Mouse (Mus musculus): ENCODE measurements at regions not wholly inside any gene's neighbourhood (a gene's known extent, or its start where the extent isn't known, plus 50 kb on each side); places are given as distances from the start of the nearest gene placed in this dataset.

DNA sequence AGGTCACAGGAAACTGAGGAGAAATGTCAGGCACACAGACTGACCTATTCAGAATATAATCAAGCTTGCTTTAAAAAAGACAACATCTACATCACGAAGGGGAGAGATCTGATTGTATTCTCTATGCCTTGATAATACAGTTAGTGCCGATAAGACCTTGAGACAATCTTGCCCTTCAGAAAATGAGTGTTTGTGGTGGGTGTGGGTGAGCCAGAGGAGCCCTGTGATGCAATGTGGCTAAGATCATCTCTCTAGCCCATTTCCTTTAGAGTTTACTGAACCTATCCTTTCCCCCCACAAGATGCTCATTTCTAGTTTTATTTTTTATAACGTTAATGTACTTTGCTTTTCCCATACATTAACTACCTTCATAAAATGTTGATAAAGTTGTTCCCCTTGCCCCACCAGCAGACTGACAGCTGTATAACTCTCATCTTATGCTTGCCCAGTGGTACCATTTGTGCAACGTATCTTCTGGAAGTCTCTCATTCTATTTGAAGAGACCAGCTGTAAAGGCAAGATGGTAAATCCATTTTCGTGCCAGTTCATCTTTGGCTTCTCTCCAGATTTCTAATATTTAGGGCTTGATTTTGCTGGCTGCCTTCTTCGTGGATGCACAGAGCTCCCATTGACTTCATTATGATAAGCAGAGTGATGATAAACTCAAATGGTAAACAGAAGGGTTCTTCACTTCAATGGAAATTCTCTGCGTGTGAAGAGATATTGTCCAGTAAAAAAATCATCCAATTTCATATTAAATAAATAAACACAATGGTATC is 1066.1 kb downstream of the Car8 start:
- Histone ChIP-seq H3K4me1 (ENCODE audit: control insufficient read depth, insufficient read depth, low read length) (no peaks in the 10 kb centered on the region), H3K27ac (ENCODE audit: control insufficient read depth, insufficient read depth, low read depth, low read length, poor library complexity) (no peak overlapping the region), H3K4me3 (replicated peaks; ENCODE audit: control insufficient read depth, low read depth, low read length) (no peak overlapping the region)
- no peak for TF ChIP-seq POLR2A (IDR thresholded peaks at IDR 0.05; ENCODE audit: borderline replicate concordance, control insufficient read depth, low read depth, low read length)
- no peak for TF ChIP-seq CTCF (IDR thresholded peaks at IDR 0.05; ENCODE audit: control insufficient read depth, insufficient read depth, low read length)
- WGBS, result 77% methylated on average over 7 of the region's 7 CpGs

DNA sequence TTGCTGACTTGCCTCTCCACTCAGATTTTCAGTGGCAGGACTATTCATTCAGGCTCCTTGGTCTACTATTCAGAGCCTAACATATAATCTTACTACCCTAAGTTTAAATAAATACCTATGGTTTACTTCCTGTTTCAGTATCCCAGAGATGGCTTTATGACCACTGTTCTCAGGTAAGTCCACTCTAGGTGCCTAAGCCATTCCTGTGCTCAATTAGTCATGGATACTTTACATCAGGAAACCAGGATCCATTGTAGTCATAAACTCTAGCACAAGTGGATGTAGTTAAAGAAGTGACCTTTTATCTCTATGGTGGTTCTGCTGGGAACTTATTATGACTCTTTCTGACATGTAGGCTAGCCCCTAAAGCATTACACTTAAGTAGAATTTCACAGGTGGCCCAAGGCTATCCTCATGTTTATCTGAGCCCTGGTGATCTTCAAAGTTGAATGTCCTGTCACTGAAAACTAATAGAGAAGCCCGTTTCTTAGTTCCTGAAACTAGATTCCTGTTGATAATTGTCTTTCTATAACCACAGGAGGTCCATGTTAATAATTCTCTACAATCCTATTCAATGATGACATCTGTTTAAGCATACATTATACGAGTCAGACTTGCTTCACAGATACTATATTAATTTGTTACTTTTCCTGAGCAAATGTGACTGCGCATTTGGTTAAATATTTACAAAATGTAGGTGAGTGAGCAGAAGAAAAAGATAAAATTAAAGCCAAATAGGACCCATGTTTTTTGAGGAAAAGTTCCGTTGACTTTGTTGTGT is 1067.0 kb downstream of the Car8 start:
- Histone ChIP-seq H3K27ac (ENCODE audit: control insufficient read depth, insufficient read depth, low read depth, low read length, poor library complexity) (no peak overlapping the region), H3K4me1 (ENCODE audit: control insufficient read depth, insufficient read depth, low read length) (no peaks in the 10 kb centered on the region), H3K4me3 (replicated peaks; ENCODE audit: control insufficient read depth, low read depth, low read length) (no peak overlapping the region)
- WGBS, result 76% methylated on average over 4 of the region's 4 CpGs
- TF ChIP-seq CTCF (IDR thresholded peaks at IDR 0.05; ENCODE audit: control insufficient read depth, insufficient read depth, low read length) (no peak), POLR2A (IDR thresholded peaks at IDR 0.05; ENCODE audit: borderline replicate concordance, control insufficient read depth, low read depth, low read length) (no peak)

DNA sequence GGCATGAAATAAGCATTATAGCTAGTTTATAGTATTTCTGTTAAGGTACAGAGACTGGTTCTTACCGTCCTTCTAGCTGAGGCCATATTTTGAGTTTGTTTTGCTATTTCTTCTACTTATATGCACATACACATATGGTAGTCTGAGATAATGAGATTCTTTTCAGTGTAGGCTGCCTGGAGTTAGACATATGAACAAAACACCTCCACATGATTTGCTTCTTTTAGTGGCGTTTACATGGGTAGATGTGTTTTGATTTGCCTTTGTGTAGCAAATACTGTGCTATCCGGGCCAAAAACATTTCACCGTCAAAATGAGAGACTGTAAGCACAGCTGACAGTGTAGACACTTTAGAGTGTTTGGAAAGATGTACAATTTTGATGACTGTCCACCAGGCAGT is 1077.4 kb downstream of the Car8 start:
- H3K27ac ChIP-seq (ENCODE audit: control insufficient read depth, insufficient read depth, low read depth, low read length, poor library complexity), result no peak overlapping the region
- no peaks in the 10 kb centered on the region for H3K4me1 ChIP-seq (ENCODE audit: control insufficient read depth, insufficient read depth, low read length)
- WGBS, result 85% methylated on average over 4 of the region's 4 CpGs
- TF ChIP-seq POLR2A (IDR thresholded peaks at IDR 0.05; ENCODE audit: borderline replicate concordance, control insufficient read depth, low read depth, low read length) (no peak), CTCF (IDR thresholded peaks at IDR 0.05; ENCODE audit: control insufficient read depth, insufficient read depth, low read length) (no peak)
- H3K4me3 ChIP-seq (replicated peaks; ENCODE audit: control insufficient read depth, low read depth, low read length), result no peak overlapping the region

DNA sequence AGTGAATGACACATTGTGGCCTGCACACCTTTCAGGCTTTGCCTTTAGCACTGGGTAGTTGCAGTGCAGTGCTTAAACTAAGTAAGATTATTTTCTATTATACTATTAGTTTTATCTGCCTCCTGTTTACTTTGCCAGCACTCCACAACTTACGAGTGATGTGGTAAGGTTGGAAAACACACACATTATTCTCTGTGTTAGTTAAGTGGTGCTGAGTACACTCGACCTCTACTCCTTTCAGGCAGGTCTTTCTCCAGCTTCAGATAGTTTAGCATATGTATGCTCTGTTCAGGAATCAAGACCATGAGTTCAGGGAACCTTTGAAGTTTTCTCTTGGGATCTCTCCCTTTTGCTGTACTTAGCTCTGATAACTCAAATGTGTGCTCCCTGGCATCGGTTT is 1081.0 kb downstream of the Car8 start:
- H3K4me3 ChIP-seq (replicated peaks; ENCODE audit: control insufficient read depth, low read depth, low read length), result no peak overlapping the region
- H3K27ac ChIP-seq (ENCODE audit: control insufficient read depth, insufficient read depth, low read depth, low read length, poor library complexity), result no peak overlapping the region
- 63% methylated on average over 3 of the region's 3 CpGs for WGBS
- TF ChIP-seq POLR2A (IDR thresholded peaks at IDR 0.05; ENCODE audit: borderline replicate concordance, control insufficient read depth, low read depth, low read length) (no peak), CTCF (IDR thresholded peaks at IDR 0.05; ENCODE audit: control insufficient read depth, insufficient read depth, low read length) (no peak)
- no peaks in the 10 kb centered on the region; the same call in 1 of the 2 replicates for H3K4me1 ChIP-seq (ENCODE audit: control insufficient read depth, insufficient read depth, low read length)

DNA sequence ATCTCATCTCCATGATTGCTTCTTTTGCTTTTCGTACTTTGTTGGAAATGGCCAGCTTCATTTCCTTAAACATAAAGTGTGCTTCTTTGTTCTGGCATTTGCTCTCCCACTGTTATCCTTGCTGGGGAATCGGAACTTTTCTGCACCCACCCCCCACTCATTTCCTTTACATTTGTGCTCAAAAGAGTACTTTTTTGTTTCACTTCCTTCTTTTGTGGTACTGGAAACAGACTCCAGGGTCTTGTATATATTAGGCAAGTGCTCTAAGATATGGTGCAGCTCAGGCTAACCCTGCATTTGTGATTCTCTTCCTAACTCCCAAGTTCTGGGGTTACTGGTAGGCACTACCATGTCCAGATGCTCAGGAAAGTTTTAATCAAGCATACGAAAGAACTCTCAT is 1084.6 kb downstream of the Car8 start:
- no peaks in the 10 kb centered on the region; the same call in 1 of the 2 replicates for H3K4me1 ChIP-seq (ENCODE audit: control insufficient read depth, insufficient read depth, low read length)
- no peak overlapping the region for H3K27ac ChIP-seq (ENCODE audit: control insufficient read depth, insufficient read depth, low read depth, low read length, poor library complexity)
- H3K4me3 ChIP-seq (replicated peaks; ENCODE audit: control insufficient read depth, low read depth, low read length), result no peak overlapping the region
- WGBS, result 57% methylated on average over 3 of the region's 3 CpGs
- TF ChIP-seq POLR2A (IDR thresholded peaks at IDR 0.05; ENCODE audit: borderline replicate concordance, control insufficient read depth, low read depth, low read length), result no peak
- no peak for TF ChIP-seq CTCF (IDR thresholded peaks at IDR 0.05; ENCODE audit: control insufficient read depth, insufficient read depth, low read length)

DNA sequence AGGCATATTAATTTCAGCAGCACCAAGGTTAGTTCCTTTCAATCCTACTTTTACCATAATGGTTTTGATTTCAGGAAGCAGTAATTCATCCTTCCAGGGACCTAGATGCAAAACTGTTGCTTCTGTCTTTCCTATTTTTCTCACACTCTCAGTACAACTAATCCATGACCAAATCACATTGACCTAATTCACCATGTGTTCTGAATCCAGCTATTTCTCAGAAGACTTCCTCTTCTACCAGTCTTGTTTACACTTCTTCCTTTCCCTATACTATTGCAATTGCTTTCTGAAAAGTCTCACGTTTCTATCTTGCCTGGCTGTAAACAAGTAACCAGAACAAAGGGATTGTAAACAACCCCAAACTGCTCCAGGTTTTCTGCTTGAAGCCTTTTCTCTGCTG is 1085.0 kb downstream of the Car8 start:
- no peaks in the 10 kb centered on the region; the same call in 1 of the 2 replicates for H3K4me1 ChIP-seq (ENCODE audit: control insufficient read depth, insufficient read depth, low read length)
- WGBS, result 15% methylated on average over 1 of the region's 1 CpGs
- H3K4me3 ChIP-seq (replicated peaks; ENCODE audit: control insufficient read depth, low read depth, low read length), result no peak overlapping the region
- TF ChIP-seq POLR2A (IDR thresholded peaks at IDR 0.05; ENCODE audit: borderline replicate concordance, control insufficient read depth, low read depth, low read length), result no peak
- H3K27ac ChIP-seq (ENCODE audit: control insufficient read depth, insufficient read depth, low read depth, low read length, poor library complexity), result no peak overlapping the region

DNA sequence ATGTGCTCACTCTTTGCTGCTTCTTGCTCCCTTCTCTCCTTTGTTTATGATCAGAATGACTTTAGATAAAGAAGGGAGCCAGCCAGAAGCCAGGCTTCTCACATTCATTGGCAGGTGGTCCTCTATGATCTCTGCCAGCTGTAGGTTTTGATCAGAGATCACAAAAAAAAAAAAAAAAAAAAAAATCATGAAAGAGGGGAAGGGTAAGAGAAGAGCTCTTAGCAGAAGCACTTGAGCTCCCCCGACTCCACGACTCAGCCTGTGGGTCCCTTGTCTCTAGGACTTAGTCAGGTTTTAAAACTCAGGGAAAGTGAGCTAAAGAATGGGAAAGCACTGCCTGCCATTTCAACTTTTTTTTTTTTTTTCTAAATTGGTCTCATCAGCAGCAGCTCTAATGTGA is 1093.1 kb downstream of the Car8 start:
- WGBS, result 85% methylated on average over 2 of the region's 2 CpGs
- no peak overlapping the region for H3K4me3 ChIP-seq (replicated peaks; ENCODE audit: control insufficient read depth, low read depth, low read length)
- no peak overlapping the region for H3K27ac ChIP-seq (ENCODE audit: control insufficient read depth, insufficient read depth, low read depth, low read length, poor library complexity)
- H3K4me1 ChIP-seq (ENCODE audit: control insufficient read depth, insufficient read depth, low read length), result no peaks in the 10 kb centered on the region
- no peak for TF ChIP-seq POLR2A (IDR thresholded peaks at IDR 0.05; ENCODE audit: borderline replicate concordance, control insufficient read depth, low read depth, low read length)
- TF ChIP-seq CTCF (IDR thresholded peaks at IDR 0.05; ENCODE audit: control insufficient read depth, insufficient read depth, low read length), result no peak

DNA sequence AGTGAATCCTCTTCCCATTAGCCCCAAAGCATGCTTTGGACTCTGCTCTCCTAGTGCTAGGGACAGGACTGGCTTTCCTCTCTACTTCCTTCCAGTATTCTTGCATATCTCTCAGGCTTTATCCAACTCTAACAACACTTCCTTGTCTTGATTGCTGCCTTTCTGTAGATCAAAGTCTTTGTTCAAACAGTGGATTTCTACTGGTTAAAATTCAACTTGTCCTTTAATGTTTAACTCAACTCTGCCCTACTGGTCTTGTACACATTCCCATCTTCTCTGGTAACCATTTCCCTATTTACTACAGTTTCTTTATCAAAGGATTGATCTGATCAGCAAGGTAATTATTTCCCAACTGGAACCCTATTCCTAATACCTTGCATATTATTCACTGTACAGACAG is 1094.6 kb downstream of the Car8 start:
- TF ChIP-seq CTCF (IDR thresholded peaks at IDR 0.05; ENCODE audit: control insufficient read depth, insufficient read depth, low read length), result no peak
- TF ChIP-seq POLR2A (IDR thresholded peaks at IDR 0.05; ENCODE audit: borderline replicate concordance, control insufficient read depth, low read depth, low read length), result no peak
- Histone ChIP-seq H3K27ac (ENCODE audit: control insufficient read depth, insufficient read depth, low read depth, low read length, poor library complexity) (no peak overlapping the region), H3K4me1 (ENCODE audit: control insufficient read depth, insufficient read depth, low read length) (no peaks in the 10 kb centered on the region), H3K4me3 (replicated peaks; ENCODE audit: control insufficient read depth, low read depth, low read length) (no peak overlapping the region)

Measured in bone marrow, adult 2 months (tissue).